In genomic region chr2:169752126-169752525, GRCm38 (mm10) we compare ENCODE assay signal across 17 mouse cellular contexts.
"Had no signal": no experiment of that assay in that cellular context is flagged by ENCODE, and none has a peak within 500 bp of the region (broad histone marks: within the 10 kb centered on the region; RNA-seq: fewer than 3 reads in every experiment).

No protein-coding gene starts in this region.

- H3K9me3 ChIP-seq: limb, embryonic 13.5 days; liver, embryonic 12.5 days; neural tube, embryonic 15.5 days had no signal

- H3K4me3 ChIP-seq: layer of hippocampus, adult 2 months; limb, embryonic 13.5 days; liver, embryonic 12.5 days; midbrain, embryonic 10.5 days; myocyte; neural tube, embryonic 15.5 days had no signal

- H3K9ac ChIP-seq: limb, embryonic 13.5 days; liver, embryonic 12.5 days; lung, embryonic 14.5 days; neural tube, embryonic 15.5 days had no signal

- ATAC-seq: liver, embryonic 12.5 days had no signal

- DNase-seq: kidney, postnatal 4 days; lung, postnatal 10 days; lung, postnatal 4 days; midbrain, embryonic 14.5 days; right cerebral cortex, adult 18-20 months; right cerebral cortex, postnatal 25 days; thymus, adult 2 months; thymus, postnatal 25 days had no signal

- H3K4me2 ChIP-seq: limb, embryonic 13.5 days; liver, embryonic 12.5 days; lung, embryonic 14.5 days; neural tube, embryonic 15.5 days had no signal

- H3K36me3 ChIP-seq: limb, embryonic 13.5 days; liver, embryonic 12.5 days; midbrain, embryonic 10.5 days; neural tube, embryonic 15.5 days had no signal

- H3K27me3 ChIP-seq: limb, embryonic 13.5 days; liver, embryonic 12.5 days; neural tube, embryonic 15.5 days had no signal

- H3K27ac ChIP-seq: kidney, postnatal 0 days; layer of hippocampus, adult 2 months; limb, embryonic 13.5 days; liver, embryonic 12.5 days; midbrain, embryonic 10.5 days; neural tube, embryonic 15.5 days; stomach, postnatal 0 days had no signal
